Comparison of ENCODE assay signal across 7 mouse cellular contexts in the genomic region with DNA sequence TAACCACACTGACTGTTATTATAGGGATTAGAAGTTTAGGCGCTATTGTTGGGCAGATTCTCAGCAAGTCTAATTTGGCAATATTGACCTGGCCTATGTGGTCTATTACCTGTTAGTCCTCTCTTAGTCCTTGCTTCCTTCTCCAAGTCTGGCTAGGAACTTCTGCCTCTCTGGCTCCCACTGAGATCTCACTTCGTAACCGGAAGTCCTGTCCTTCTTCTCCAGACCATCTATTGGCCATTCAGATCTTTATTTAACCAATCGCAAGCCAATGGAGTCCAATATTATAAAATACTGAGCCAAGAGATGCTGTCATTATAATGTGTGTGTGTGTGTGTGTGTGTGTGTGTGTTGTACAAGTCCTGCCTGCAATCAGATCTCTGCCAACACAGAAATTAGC. TPM values are rescaled to one million over a fixed set of nuclear protein-coding genes. Genes with fewer than 3 reads are reported as not detected.
DNase-seq lines count a peak whose midpoint lies in the region; ATAC-seq and TF ChIP-seq lines count a peak whose summit lies in the region.

No protein-coding gene starts in this region.

- no peak overlapping the region for H3K9ac ChIP-seq in ES-E14 (ENCODE audit: insufficient read depth, low read depth, low read length, poor library complexity, severe bottlenecking)
- H3K9ac ChIP-seq in liver, embryonic 11.5 days (ENCODE audit: low read depth, low read length) = no peak overlapping the region

- ATAC-seq in liver, embryonic 11.5 days (replicated peaks; ENCODE audit: low FRiP score) = no peak

- no peak for TF ChIP-seq CTCF in E14TG2a.4 (conservative IDR thresholded peaks at IDR 0.05; ENCODE audit: low read length)

- H3K9me3 ChIP-seq in E14TG2a.4 (ENCODE audit: low read length) (no peaks in the 10 kb centered on the region), ES-E14 (ENCODE audit: control insufficient read depth, insufficient read depth, low read depth, low read length) (no peaks in the 10 kb centered on the region)
- H3K9me3 ChIP-seq in liver, embryonic 11.5 days (ENCODE audit: control insufficient read depth, low read length) = no peaks in the 10 kb centered on the region

- H3K27me3 ChIP-seq in E14TG2a.4 (ENCODE audit: insufficient read depth, low read length) = peaks cover 37% of the 10 kb centered on the region
- no peaks in the 10 kb centered on the region for H3K27me3 ChIP-seq in liver, embryonic 11.5 days (replicated peaks; ENCODE audit: control insufficient read depth, insufficient read depth, low read length)

- peak overlapping the region; percentile 73; the same call in 1 of the 2 replicates for H3K4me2 ChIP-seq in liver, embryonic 11.5 days

- peak overlapping the region; percentile 77 for H3K4me3 ChIP-seq in E14TG2a.4 (replicated peaks; ENCODE audit: low read length)
- peak overlapping the region; percentile 48 to 59; a peak in 1 of 4 replicates for H3K4me3 ChIP-seq in ES-E14 (ENCODE audit: insufficient read depth in 1 of 2, low read depth in 1 of 2, low read length in 2 of 2, poor library complexity in 1 of 2, severe bottlenecking in 1 of 2)
- no peak overlapping the region for H3K4me3 ChIP-seq in liver, embryonic 11.5 days (ENCODE audit: low read depth, low read length)

- in situ Hi-C loops in ES-E14 (cut with MboI; ENCODE audit: low sequenced_read_pairs in 2 of 2, unreplicated experiment in 2 of 2) = no loop called here

- DNase-seq in ES-E14 (ENCODE audit: low read depth, low spot score) = no peak
- DNase-seq in heart, adult 9 months (ENCODE audit: low spot score in 2 of 2) = peak; percentile 44 to 56
- DNase-seq in liver, embryonic 11.5 days (ENCODE audit: low spot score) = no peak
- no peak for DNase-seq in right cerebral cortex, adult 18-20 months
- no peak for DNase-seq in spleen, postnatal 14 days (ENCODE audit: low spot score in 2 of 2)
- DNase-seq in embryo, embryonic 10.5 days (ENCODE audit: low spot score) = no peak

- H3K4me1 ChIP-seq in E14TG2a.4 (replicated peaks; ENCODE audit: low read depth, low read length) (peaks cover 30% of the 10 kb centered on the region), ES-E14 (ENCODE audit: control insufficient read depth in 2 of 2, insufficient read depth in 2 of 2, low read length in 2 of 2, poor library complexity in 1 of 2) (peaks cover 0 to 4% of the 10 kb centered on the region in 2 experiments; a peak in 1 of 4 replicates)
- H3K4me1 ChIP-seq in liver, embryonic 11.5 days (replicated peaks; ENCODE audit: control insufficient read depth, insufficient read depth, low read length) = no peaks in the 10 kb centered on the region

- WGBS in liver, embryonic 11.5 days = 62% methylated on average over 4 of the region's 4 CpGs

- no peaks in the 10 kb centered on the region for H3K36me3 ChIP-seq in E14TG2a.4 (ENCODE audit: insufficient read depth, low read length)
- H3K36me3 ChIP-seq in ES-E14 (ENCODE audit: control insufficient read depth, insufficient read depth, low read length, poor library complexity, severe bottlenecking) = no peaks in the 10 kb centered on the region
- H3K36me3 ChIP-seq in liver, embryonic 11.5 days (ENCODE audit: control insufficient read depth, insufficient read depth, low read length) = no peaks in the 10 kb centered on the region

- H3K27ac ChIP-seq in ES-E14 (ENCODE audit: insufficient read depth, low read depth, low read length, poor library complexity, severe bottlenecking) = no peak overlapping the region
- H3K27ac ChIP-seq in liver, embryonic 11.5 days (ENCODE audit: low read depth, low read length) = no peak overlapping the region

TF ChIP-seq in ES-E14, 5 proteins besides CTCF, POLR2A, EP300 and RAD21:
- no peak for TF ChIP-seq ZC3H11A (IDR thresholded peaks at IDR 0.05; ENCODE audit: borderline replicate concordance, low read depth, low read length)
- TF ChIP-seq MAFK (IDR thresholded peaks at IDR 0.05; ENCODE audit: insufficient read depth, low read depth, low read length) = no peak
- no peak for TF ChIP-seq CHD2 (IDR thresholded peaks at IDR 0.05; ENCODE audit: low read depth, low read length)
- no peak for TF ChIP-seq HCFC1 (IDR thresholded peaks at IDR 0.05; ENCODE audit: borderline replicate concordance, insufficient read depth, low read length)
- TF ChIP-seq ZNF384 (IDR thresholded peaks at IDR 0.05; ENCODE audit: low read depth, low read length) = no peak

RNA-seq across cellular contexts. Expression of gene Zfp747, which starts 11.7 kb away (rescaled TPM):
- total RNA-seq in ES-E14 (2012; rRNA removed) = 8.7 and 9.0 TPM in 2 replicates
- 4.9 and 5.8 TPM in 2 replicates for polyA plus RNA-seq in liver, embryonic 11.5 days (2014; fragmentation: Nextera tagmentation; extraction: Ambion mirVana)

RNA-seq across cellular contexts. Expression of gene Zfp768, which starts 18.8 kb away (rescaled TPM):
- total RNA-seq in ES-E14 (2012; rRNA removed) = 3.5 and 4.4 TPM in 2 replicates
- polyA plus RNA-seq in liver, embryonic 11.5 days (2014; fragmentation: Nextera tagmentation; extraction: Ambion mirVana) = 3.4 and 3.6 TPM in 2 replicates

RNA-seq across cellular contexts. Expression of gene 9130019O22Rik, which starts 22.8 kb away (rescaled TPM):
- total RNA-seq in ES-E14 (2012; rRNA removed) = 4.1 and 4.2 TPM in 2 replicates
- polyA plus RNA-seq in liver, embryonic 11.5 days (2014; fragmentation: Nextera tagmentation; extraction: Ambion mirVana) = 2.4 and 3.0 TPM in 2 replicates

RNA-seq across cellular contexts. Expression of gene E430018J23Rik, which starts 29.3 kb away (rescaled TPM):
- 2.5 and 3.2 TPM in 2 replicates for total RNA-seq in ES-E14 (2012; rRNA removed)
- 3.3 and 4.2 TPM in 2 replicates for polyA plus RNA-seq in liver, embryonic 11.5 days (2014; fragmentation: Nextera tagmentation; extraction: Ambion mirVana)

RNA-seq across cellular contexts. Expression of gene Zfp764, which starts 42.5 kb away (rescaled TPM):
- 3.3 and 4.2 TPM in 2 replicates for total RNA-seq in ES-E14 (2012; rRNA removed)
- 4.6 and 4.8 TPM in 2 replicates for polyA plus RNA-seq in liver, embryonic 11.5 days (2014; fragmentation: Nextera tagmentation; extraction: Ambion mirVana)

Comparison
In these comparisons a context has a peak if more than half of its experiments do, and no peak if none do; other contexts are left out.
1. DNase-seq: peak in heart, adult 9 months (2 of 2); none in ES-E14 (single experiment), liver, embryonic 11.5 days (single experiment), right cerebral cortex, adult 18-20 months (single experiment), spleen, postnatal 14 days (0 of 2) and embryo, embryonic 10.5 days (single experiment).